Mouse (Mus musculus) frontal cortex, adult 2 months (tissue): ENCODE data around the gene Tsks. TPM values are rescaled to one million over a fixed set of nuclear protein-coding genes. Genes with fewer than 3 reads are reported as not detected.

Experiments
- DNase-seq, 2 experiments: peaks; one replicate each; pipeline ENCODE4 v3.0.0; 2022; ENCODE audit warnings: low spot score in 1 of 2; ENCODE audit errors: extremely low spot score in 1 of 2
- polyA plus RNA-seq: library from polyadenylated mRNA; depleted of rRNA; stranded (reverse); fragments of >200 nt; gene quantifications from 2 replicates; pipeline ENCODE4 v1.2.3, GENCODE M21; 2012

The Tsks gene
- polyA plus RNA-seq, 1 experiment, result 1.4 TPM

DNA sequence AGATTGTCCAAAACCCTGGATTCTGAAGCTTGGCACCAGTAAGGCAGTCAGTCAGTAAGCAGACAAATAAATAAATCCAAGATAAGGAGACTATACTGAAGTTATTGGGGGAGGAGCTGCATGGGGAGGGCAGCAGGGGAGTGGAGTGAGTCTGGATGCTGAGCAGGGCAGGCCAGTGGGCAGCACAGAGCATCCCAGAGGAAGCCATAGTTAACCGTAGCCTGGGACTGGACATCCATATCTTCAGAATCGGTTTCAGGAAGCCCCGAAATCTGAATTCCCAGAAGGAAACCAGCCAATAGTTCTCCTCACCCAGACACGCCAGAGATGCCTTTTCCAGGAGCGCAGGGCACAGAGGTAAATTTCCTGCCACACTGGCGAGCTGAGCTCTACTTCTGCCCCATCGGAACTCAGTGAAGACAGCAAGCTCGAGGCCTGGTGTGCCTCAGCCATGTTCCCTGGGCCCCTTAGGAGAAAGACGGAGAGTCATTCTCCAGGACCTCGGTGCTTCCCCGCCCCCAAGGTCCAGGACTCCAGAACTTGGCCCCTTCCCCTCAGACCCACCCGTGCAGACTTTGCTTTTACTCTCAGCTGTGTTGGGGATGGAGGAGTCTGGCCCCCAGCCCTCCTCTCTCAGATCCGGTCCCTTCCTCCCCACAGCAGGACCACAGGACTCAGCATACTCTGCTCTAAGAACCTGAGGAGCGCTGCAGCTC lies 30.6 kb downstream of the Tsks start:
- no peak for DNase-seq

DNA sequence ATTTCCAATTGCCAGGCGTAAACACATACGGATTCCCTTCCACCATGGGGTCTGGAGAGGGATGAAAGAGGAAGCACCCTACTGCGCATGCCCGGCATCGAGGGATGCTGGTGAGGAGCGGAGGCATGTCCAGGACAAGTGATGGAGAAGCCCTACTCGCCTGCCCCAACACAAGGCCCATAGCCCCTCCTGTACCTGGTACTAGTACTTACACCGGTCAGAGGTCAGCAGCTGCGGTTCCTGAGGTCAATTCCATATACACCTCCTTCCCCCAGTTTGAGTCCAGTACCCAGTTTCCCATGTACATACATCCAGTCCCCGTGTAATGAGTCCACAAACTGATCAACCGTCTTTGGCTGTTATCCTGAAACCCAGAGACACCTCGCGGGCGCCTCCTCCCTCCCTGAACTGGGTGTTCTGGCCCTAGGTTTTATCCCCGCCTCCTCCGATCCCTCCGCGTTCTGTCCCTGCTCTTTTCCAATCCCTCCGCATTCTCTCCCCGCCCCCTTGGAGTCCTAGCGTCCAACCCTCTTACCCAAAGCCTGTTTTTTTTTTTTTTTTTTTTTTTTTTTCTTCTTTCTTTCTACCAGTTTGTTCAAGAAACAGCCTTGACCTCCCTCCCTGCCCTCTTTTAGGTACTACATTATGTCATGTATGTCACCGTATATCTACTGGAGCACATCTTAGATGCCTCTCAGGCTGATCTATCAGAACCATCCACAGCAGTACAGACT lies 31.5 kb downstream of the Tsks start, which contains the start of gene Cpt1c:
Gene Cpt1c, minus strand, starts transcription at position 469 of the 734 bp plus-strand sequence.
- peak; percentile 81 to 92 for DNase-seq

DNA sequence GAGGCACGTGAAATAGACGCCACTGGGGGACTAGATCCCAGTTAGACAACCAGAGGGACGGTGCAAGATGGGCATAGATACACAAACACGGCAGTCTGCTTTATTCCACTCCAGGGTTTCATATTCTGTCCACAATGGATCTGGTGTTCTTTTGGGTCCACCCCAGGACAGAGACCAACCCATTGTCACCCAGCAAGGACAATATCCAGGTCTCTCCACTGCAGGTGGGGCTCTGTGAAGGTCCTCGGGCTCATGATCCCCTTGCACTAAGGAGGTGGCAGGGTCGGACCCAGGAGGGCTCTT lies 32.1 kb downstream of the Tsks start:
- DNase-seq, result no peak

DNA sequence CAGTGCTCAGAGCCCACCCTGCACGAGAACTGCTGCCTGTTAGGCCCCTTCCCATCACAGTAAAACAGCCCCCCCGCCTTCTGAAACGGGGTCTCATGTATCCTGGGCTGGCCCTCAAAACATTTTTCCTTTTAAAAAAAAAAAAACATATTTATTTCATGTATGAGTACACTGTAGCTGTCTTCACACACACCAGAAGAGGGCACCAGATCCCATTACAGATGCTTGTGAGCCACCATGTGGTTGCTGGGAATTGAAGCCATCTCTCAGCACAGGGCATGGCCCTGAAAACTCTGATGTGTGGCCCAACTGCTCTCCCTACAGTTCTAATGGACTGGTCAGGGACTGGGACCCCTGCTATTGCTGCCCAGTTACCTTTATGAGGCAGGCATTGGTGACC lies 35.3 kb downstream of the Tsks start:
- no peak for DNase-seq

DNA sequence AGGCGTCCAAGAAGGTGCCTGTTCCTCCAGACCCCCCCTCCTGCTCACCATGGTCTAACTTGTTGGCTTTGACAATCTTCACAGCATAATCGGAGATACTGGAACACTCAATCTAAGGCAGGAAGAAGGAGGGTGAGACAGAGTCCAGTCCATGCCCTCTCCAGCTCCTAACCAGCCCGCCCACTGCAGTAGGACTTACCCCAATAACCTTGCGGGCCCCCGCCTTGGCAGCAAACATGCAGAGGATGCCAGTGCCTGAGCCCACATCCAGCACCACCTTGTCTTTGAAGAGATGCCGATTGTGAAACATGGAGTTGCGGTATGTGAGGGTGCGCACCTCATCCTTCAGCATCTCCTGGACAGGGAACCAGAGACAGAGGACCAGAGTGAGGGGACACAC lies 38.5 kb downstream of the Tsks start:
- DNase-seq, result no peak

DNA sequence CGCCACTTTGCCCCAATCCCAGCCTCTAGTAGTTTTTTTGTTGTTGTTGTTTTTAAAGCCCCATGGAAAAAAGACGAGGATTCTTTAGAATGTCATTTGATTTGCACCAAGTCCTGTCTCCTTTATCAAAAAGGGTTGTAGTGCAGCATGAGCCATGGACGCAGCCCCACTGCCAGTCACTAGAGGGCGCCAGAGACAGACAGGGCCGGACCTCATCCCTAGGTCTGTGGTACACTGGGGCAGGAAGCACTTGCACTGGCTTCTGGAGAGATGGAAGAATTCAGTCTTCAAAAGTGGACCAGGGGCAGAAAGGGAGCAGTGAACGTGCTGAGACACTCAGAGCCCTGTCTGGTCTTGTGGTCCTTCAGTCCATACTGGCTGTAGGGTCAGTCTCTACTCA lies 40.1 kb downstream of the Tsks start:
- DNase-seq, result peak in 1 of 2 experiments; percentile 92

DNA sequence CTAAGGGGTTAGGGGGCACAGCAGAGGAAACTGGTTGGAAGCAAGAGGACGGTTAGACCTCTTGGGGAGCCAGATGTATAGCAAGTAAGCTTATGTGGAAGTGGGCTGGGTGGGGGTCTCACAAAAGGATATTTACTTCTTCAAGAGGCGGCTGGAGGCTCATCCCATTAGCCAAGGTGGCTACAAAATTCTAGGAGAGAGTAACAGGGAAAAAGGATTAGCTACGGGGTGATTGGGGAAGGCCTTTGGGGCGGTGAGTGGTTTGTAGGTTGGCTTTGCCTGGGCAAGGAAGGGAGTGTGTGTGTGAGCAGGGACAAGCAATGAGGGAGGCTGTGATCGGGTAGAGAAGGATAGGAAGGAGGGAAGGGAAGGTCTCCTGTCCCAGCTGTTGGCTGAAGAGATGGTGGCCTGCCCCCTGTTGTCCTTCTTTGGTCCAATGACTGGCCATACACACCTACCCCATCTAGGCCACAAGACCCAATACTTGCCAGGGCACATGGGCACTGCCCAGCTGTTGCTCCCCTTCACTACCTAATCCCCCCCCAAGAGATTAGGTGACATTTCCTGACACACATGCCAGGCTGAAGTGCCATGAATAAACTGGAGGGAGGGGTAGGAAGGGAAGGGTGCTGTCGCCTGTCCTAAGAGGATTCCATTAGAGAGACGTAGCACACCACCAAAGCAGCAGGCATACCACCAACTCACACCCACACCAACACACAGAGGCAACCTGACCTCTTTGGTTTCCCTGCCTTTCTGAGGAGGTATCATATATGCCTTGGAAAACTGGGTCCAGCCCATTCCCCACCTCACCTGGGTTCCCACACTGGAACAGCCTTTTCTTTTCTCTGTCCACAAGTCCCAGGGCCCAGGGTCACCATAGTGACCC lies 41.2 kb downstream of the Tsks start:
- no peak for DNase-seq

DNA sequence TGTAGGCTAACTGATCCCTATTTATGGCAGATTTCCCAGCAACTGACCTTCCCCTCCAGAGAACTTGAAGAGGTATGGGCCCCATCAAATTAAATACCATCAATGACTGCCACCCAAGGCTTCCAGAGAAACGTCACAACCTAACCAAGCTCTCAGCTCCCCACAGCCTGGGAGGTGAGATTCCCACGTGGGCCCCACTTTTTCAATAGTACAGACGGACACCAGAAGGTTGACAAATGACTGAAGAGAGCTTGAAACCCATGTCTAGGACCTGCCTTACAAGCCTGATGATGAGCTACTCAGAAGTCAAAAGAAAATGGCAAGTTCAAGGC lies 41.8 kb downstream of the Tsks start:
- no peak for DNase-seq

DNA sequence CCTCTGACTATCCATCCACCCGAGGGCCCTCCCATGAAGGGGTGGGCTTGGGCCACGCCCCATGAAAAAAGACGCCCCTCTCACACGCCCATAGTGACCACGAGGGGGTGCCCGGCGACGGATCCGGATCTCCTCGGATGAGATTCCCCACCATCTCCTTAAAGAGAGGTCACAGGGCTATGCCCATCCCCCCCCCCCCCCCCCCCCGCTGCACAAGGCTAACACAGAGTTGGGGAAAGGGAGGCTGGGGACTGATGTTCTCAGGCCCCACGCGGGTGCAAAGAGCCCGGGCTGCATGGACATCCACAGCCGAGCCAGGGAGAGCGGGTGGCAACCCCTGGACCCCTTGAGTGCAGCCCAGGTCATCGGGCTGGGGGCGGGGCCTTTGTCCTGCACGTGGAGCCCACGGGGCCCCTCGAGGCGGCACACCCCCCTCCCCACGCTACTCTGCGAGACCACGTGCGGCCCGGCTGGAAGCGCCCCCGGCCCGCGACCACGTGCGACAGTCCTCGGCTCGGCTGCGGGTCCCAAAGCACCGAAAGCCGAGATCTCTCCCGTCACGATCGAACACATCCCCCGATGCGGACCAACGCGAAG lies 42.7 kb downstream of the Tsks start:
- peak in 1 of 2 experiments; percentile 48 for DNase-seq

DNA sequence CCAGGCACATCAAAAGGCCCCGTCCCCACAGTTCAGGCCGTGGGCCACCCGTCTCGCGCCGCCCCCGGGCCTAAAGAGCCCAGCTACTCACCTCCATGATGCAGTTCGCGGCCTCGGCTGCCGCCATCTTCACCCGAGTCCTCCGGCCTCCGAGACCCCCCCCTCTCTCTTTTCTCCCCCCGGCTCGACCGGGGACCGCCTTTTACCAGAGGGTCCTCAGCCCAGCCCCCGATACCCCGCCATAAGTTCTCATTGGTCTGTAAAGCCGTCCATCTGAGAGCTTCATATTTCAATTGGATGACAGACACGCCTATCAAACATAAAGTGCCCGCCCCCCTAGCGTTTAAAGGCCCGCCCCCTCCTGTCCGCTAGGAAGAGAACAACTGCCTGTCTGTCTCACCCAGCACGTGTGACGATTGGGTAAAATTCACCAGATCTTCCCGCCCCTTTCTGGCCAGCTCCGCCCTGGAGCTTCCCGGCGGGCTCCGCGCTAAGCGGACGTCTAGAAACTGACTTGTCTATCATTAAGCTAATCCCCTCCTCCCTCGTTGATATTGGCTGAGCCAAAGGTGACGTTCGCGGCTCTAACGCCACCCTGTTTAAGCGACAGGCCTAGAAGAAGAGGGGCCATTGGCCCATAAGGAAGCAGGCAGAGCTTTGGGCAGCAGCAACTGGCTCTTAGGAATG lies 43.3 kb downstream of the Tsks start, which contains the start of gene Prmt1:
Gene Prmt1, minus strand, starts transcription at position 377 of the 687 bp plus-strand sequence.
- peak; percentile 99 to 100 for DNase-seq

DNA sequence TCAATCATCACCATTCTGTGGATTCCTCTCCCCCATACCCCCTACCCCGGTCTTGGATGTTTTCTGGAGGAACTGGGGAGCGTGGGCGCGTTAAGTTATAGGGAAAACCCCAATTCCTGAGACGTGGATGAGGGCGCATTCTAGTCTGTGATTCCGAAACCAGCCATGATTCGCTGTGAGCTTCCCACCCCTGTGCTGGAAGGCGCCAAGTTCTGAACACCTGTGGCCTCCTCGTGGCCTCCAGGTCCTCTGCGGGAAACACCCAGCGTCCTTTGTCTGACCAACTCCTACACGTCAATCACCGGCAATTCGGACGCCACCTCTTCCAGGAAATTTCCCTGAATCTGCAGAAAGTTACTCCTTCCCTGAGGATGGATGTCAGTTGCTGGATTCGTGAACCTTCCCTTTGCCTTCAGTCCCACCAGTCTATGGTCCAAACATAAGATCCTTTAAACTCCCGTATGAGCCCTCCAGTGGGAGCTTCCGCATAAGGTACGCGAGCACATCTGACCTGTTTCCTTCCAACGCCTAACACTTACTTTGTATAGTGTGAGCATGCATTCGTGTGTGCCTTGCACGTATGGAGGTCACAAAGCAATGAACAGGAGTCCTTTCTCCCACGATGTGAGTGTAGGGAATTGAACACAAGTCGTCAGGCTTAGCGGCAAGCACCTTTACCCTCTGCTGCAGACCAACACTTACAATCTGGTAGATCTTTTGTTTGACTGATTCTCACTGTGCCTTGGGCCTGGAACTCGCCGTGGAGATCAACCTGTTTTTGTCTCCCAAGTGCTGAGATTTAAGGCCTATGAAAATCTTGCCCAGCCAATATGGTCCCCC lies 44.1 kb downstream of the Tsks start:
- no peak for DNase-seq

DNA sequence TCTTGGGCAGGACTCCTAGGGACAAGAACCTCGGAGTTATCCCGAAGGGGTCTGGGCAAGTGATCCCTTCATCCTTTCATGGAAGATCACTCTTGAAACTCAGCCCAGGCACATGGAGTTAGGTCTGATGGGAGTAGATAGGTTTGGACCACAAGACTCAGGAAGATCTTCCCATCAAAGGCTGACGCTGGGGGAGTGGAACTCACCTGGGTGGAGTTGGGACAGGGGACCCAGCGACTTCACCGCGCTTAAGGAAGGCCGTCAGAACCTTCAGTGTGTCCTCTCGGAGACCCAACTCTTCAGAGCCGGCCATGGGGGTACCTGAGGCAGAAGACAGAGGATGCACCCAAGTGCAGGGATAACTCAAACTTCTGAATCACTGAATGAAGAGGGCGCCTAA lies 53.7 kb downstream of the Tsks start:
- DNase-seq, result no peak

DNA sequence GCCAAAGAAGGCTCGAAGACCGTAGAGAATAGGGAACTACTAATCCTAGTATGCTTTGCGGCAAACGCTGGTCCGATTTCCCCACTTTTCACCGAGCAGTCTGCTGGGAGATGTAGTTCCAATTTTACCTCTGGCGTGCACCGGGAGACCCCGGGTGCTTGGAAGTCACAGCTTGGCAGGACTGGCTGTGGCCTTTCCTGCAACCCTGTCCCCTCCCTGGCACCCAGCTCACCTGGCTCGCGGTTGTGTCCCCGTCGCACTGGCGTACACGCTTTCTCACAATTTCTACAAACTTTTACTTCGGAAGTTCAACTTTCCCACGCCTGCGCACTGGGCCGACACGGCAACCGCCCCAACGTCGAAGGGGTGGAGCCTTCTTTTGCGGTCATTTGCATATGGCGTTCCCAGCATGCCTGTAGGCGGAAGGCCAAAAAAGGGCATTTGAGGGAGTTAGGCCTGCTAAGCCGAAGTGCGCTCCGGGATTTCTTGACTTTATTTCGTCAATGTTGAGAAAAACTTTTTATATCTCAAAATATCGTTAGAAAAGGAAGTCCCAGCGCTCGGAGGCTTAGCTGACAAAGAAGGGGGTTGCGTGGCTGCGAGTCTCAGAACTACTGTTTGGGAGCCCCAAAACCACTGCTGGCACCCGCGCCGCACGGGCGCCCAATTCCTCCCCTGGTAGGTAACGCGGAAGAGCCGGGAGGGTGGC lies 54.4 kb downstream of the Tsks start, which contains the start of gene Irf3:
Gene Irf3, plus strand, starts transcription at position 418 of the 709 bp plus-strand sequence.
- DNase-seq, result peak; percentile 90 to 98

DNA sequence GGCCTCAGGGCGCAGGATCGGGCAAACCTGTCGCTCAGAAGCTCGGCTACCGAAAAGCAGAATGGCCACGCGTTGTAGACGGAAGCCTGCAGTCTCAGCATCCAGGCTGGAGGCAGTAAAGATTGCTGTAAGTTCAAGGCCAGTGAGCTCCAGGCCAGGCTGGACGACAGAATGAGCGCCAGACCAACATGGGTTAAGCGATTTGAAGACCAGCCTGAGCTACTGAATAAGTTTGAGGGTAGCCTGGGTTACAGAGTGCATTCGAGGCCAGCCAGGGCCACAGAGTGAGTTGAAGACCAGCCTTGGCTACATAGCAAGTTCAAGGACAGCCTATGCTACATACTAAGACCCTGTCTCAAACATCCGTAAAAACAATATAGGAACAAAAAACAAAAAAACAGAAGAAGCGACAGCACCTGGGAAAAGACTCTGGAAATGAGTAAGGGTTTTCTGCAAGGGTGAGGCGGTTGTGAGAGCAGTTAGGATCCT lies 55.0 kb downstream of the Tsks start:
- DNase-seq, result no peak

DNA sequence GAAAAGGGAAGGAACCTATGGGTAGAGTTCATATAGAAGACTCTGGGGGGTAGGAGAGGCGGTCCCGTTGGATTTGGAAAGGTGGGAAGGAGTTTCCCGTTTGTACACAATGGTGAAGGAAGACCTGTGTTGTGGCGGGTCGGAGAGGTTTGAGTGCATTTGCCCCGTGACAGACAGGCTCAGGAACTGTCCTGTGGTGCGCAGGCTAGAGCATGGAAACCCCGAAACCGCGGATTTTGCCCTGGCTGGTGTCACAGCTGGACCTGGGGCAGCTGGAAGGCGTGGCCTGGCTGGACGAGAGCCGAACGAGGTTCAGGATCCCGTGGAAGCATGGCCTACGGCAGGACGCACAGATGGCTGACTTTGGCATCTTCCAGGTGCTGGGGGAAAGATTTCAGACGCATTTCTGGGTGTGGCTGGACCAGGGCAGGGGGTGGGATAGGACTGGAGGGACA lies 55.5 kb downstream of the Tsks start, which contains the start of gene Bcl2l12:
Gene Bcl2l12, minus strand, starts transcription at position 212 of the 455 bp plus-strand sequence.
- no peak for DNase-seq

DNA sequence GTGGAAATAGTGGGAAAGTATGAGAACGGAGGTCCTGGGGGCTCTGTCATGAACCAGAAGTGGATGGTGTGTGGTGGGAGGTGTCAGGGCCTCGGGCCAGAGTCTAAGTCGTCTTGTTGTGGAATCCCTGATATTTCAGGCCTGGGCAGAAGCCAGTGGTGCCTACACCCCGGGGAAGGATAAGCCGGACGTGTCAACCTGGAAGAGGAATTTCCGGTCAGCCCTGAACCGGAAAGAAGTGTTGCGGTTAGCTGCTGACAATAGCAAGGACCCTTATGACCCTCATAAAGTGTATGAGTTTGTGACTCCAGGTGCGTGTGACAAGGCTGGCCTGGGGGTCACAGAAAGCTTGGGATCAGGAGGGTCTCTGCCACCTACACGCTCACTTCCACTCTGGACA lies 56.7 kb downstream of the Tsks start:
- DNase-seq, result no peak

DNA sequence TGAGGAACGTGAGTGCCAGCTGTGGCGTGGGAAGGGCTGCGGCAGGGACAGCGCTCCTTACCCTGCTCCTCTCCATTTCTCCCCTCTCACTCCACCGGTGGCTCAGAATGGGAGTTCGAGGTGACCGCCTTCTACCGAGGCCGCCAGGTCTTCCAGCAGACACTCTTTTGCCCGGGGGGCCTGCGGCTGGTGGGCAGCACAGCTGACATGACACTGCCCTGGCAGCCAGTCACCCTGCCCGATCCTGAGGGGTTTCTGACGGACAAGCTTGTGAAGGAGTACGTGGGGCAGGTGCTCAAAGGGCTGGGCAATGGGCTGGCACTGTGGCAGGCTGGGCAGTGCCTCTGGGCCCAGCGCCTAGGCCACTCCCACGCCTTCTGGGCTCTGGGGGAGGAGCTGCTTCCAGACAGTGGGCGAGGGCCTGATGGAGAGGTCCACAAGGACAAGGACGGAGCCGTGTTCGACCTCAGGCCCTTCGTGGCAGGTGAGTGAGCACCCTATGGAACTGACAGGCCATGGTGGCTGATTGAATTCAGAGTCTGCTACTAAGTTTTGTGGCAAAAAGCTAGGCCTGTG lies 57.6 kb downstream of the Tsks start:
- DNase-seq, result no peak

DNA sequence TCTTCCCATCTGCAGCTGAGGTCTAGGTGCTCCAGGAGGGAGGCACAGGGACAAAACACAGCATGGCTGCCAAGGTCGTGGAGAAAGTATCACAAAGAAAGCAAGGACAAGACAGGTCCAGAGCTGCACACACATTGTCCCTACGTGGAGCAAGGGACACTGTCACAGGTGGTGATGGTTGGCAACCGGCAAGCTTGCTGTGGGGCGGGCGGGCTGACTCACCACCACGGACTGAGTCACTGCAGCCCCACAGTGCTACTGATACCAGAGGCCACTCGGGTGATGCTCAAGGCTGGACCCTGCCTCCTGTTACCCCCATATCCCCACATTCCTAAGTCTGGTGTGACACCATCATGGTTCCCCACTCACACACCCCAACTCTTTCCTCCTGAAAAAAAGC lies 59.4 kb downstream of the Tsks start:
- DNase-seq, result no peak
